Mouse (Mus musculus): ENCODE data around the gene Sh3gl2.

DNA sequence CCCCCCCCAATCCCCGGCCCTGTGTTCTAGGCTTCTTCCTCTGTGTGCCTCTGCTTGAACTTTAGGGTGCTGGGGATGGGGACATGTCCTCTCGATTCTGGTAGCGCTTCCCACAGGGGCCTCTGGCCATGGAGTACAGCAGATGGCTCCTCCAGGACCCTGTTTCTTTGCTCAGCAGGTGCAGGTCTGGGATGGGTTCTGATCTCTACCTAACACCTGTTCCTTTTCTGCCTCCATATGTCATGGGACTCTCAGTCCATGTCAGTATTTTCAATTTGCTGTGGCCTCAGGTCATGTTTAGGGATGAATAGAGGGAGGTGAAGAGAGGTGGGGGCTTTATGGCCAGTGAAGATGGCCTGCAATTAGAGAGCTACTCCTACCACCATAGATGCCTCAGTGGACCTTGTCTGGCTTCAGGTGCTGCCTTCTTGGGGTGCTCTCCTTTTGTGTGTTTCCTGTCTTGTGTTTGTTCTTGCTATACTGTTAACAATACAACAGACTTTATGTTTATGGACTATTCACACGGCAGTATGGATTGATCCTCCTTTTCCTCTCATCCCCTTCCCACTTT is 52.9 kb downstream of the Sh3gl2 start:
- TF ChIP-seq CTCF (IDR thresholded peaks at IDR 0.05; ENCODE audit: low read depth, low read length): no peak
- TF ChIP-seq POLR2A (IDR thresholded peaks at IDR 0.05; ENCODE audit: insufficient read depth, low read length): no peak
